Mouse (Mus musculus) MEL (cell line): ENCODE measurements around the gene Gm20388.

Experiments used
- MAFK ChIP-seq: IDR thresholded peaks from 2 replicates; pipeline ENCODE4 v1.6.1; 2011; ENCODE audit warnings: low read depth, mild to moderate bottlenecking, low read length, improper control_type of control experiment, borderline replicate concordance
- MAX ChIP-seq: IDR thresholded peaks from 2 replicates; pipeline ENCODE4 v1.6.1; 2011; ENCODE audit warnings: low read length, improper control_type of control experiment
- NELFE ChIP-seq: IDR thresholded peaks from 2 replicates; pipeline ENCODE4 v1.6.1; 2011; ENCODE audit warnings: low read depth, low read length, improper control_type of control experiment
- POLR2A ChIP-seq, 2 experiments: IDR thresholded peaks; 2 replicates each; pipeline ENCODE4 v1.6.1; 2011 to 2012; ENCODE audit warnings: low read length in 2 of 2, mild to moderate bottlenecking in 2 of 2, control low read depth in 1 of 2, improper control_type of control experiment in 1 of 2, low read depth in 1 of 2, moderate library complexity in 1 of 2; ENCODE audit not compliant: control insufficient read depth in 1 of 2, insufficient read depth in 1 of 2, poor library complexity in 1 of 2
- POLR2AphosphoS2 ChIP-seq: IDR thresholded peaks from 2 replicates; pipeline ENCODE4 v1.6.1; 2011; ENCODE audit warnings: low read length, improper control_type of control experiment
- USF1 ChIP-seq: IDR thresholded peaks from 2 replicates; pipeline ENCODE4 v1.6.1; 2014; ENCODE audit warnings: low read depth, mild to moderate bottlenecking, inconsistent platforms, low read length, improper control_type of control experiment, moderate library complexity
- USF2 ChIP-seq, 2 experiments: IDR thresholded peaks; 2 replicates each; pipeline ENCODE4 v1.6.1; 2011 to 2012; ENCODE audit warnings: improper control_type of control experiment in 2 of 2, low read length in 2 of 2, borderline replicate concordance in 1 of 2, inconsistent platforms in 1 of 2, low read depth in 1 of 2, mild to moderate bottlenecking in 1 of 2; ENCODE audit not compliant: insufficient read depth in 1 of 2

GRCm38 (mm10) chr8:120494903-120495302 is 584.3 kb downstream of the Gm20388 start:
- TF ChIP-seq USF2 (IDR thresholded peaks at IDR 0.05; ENCODE audit: borderline replicate concordance in 1 of 2, insufficient read depth in 1 of 2, low read depth in 1 of 2, low read length in 2 of 2): no peak
- TF ChIP-seq POLR2AphosphoS2: no peak
- no peak for TF ChIP-seq NELFE
- TF ChIP-seq USF1: no peak
- TF ChIP-seq MAFK: no peak
- no peak for TF ChIP-seq POLR2A (IDR thresholded peaks at IDR 0.05; ENCODE audit: control insufficient read depth in 1 of 2, insufficient read depth in 1 of 2, low read depth in 1 of 2, low read length in 2 of 2, poor library complexity in 1 of 2)
- no peak for TF ChIP-seq MAX
